Mouse (Mus musculus): ENCODE measurements around the gene Vmp1.

The Vmp1 gene

GRCm38 (mm10) chr11:86602116-86602515 is 81.5 kb downstream of the Vmp1 start:
- no peak for DNase-seq (ENCODE audit: low read depth, low spot score)

- no peak for DNase-seq (ENCODE audit: low read depth, low spot score)
These were observed 83.5 kb downstream of the Vmp1 start for GRCm38 (mm10) chr11:86600209-86600557.

- no peak for DNase-seq (ENCODE audit: low read depth, low spot score)
These were observed 84.0 kb downstream of the Vmp1 start for GRCm38 (mm10) chr11:86599378-86600208.

- no peak for DNase-seq (ENCODE audit: low read depth, low spot score)
These were observed 85.1 kb downstream of the Vmp1 start for GRCm38 (mm10) chr11:86598572-86598971.

GRCm38 (mm10) chr11:86598154-86598553 is 85.5 kb downstream of the Vmp1 start:
- no peak for DNase-seq (ENCODE audit: low read depth, low spot score)

GRCm38 (mm10) chr11:86596976-86597375 is 86.7 kb downstream of the Vmp1 start:
- DNase-seq (ENCODE audit: low read depth, low spot score), result no peak

- DNase-seq (ENCODE audit: low read depth, low spot score), result peak; percentile 61
These were observed 87.3 kb downstream of the Vmp1 start for GRCm38 (mm10) chr11:86596187-86596960.

GRCm38 (mm10) chr11:86595366-86595765 is 88.3 kb downstream of the Vmp1 start:
- no peak for DNase-seq (ENCODE audit: low read depth, low spot score)

GRCm38 (mm10) chr11:86594188-86594876 is 89.3 kb downstream of the Vmp1 start:
- DNase-seq (ENCODE audit: low read depth, low spot score), result no peak

GRCm38 (mm10) chr11:86593443-86593842 is 90.2 kb downstream of the Vmp1 start:
- no peak for DNase-seq (ENCODE audit: low read depth, low spot score)

- DNase-seq (ENCODE audit: low read depth, low spot score), result no peak
These were observed 90.6 kb downstream of the Vmp1 start for GRCm38 (mm10) chr11:86592993-86593392.

- no peak for DNase-seq (ENCODE audit: low read depth, low spot score)
These were observed 91.6 kb downstream of the Vmp1 start for GRCm38 (mm10) chr11:86591931-86592616.

GRCm38 (mm10) chr11:86591301-86591845 is 92.3 kb downstream of the Vmp1 start:
- no peak for DNase-seq (ENCODE audit: low read depth, low spot score)

GRCm38 (mm10) chr11:86590579-86590978 is 93.1 kb downstream of the Vmp1 start:
- peak; percentile 65 for DNase-seq (ENCODE audit: low read depth, low spot score)

GRCm38 (mm10) chr11:86590066-86590465 is 93.6 kb downstream of the Vmp1 start:
- DNase-seq (ENCODE audit: low read depth, low spot score), result no peak

- DNase-seq (ENCODE audit: low read depth, low spot score), result no peak
These were observed 94.9 kb downstream of the Vmp1 start for GRCm38 (mm10) chr11:86588583-86589298.

- DNase-seq (ENCODE audit: low read depth, low spot score), result no peak
These were observed 95.8 kb downstream of the Vmp1 start for GRCm38 (mm10) chr11:86587830-86588229.

- peak; percentile 47 for DNase-seq (ENCODE audit: low read depth, low spot score)
These were observed 96.5 kb downstream of the Vmp1 start for GRCm38 (mm10) chr11:86586868-86587792.

- no peak for DNase-seq (ENCODE audit: low read depth, low spot score)
These were observed 97.3 kb downstream of the Vmp1 start for GRCm38 (mm10) chr11:86586177-86586867.
